Mouse (Mus musculus): ENCODE data around the gene Ccnd3.

DNA sequence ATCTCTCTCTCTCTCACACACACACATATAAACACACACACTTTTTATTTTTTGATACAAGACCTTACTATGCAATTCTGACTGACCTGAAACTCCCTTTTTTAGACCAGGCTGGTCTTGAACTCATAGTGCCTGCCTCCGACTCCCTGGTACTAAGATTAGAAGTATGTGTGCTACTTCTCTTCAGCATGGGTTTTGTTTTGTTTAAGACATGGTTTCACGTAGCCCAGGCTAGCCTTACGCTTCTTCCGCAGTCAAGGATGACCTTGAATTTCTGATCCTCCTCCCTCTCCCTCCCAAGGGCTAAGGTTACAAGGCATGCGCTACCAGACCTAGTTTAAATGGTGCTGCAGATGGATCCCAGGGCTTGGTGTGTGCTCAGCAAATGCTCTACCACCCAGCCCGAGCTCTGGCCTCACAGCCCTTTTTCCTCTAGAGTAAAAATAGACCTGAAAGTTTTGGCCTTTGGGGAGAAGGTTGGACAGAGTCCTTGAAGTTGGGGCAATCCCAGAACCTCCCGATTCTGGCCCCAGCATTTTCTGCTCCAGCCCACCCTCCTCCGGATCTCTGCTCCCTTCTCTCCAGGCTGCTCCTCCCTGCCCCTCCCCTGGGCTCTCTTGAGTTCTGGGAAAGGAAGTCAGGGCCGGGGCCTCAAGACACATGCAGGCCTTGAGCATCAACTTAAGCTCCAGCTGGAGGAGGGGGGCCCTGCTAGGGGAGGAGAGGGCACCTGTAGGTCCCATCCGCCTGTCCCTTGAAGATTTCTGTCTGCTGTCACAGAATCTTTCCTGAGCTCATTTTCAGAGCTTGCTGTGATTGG is 8.3 kb downstream of the Ccnd3 start:
- no peak for TF ChIP-seq CTCF (IDR thresholded peaks at IDR 0.05; ENCODE audit: control insufficient read depth, insufficient read depth, low read length)
- no peak for TF ChIP-seq POLR2A (IDR thresholded peaks at IDR 0.05; ENCODE audit: borderline replicate concordance, control insufficient read depth, low read depth, low read length)

All from bone marrow, adult 2 months (tissue).